Mouse (Mus musculus) adrenal gland, adult 8-10 months (tissue): ENCODE results near the gene Ttll11. TPM values are rescaled to one million over a fixed set of nuclear protein-coding genes. Genes with fewer than 3 reads are reported as not detected.

Experiments
- DNase-seq: peaks from one replicate; pipeline ENCODE4 v3.0.0; 2022
- total RNA-seq, 4 experiments: library from RNA; stranded (reverse); gene quantifications; 2 replicates each; pipeline ENCODE4 v1.2.4; 2022

Ttll11 gene
- total RNA-seq, 4 experiments from 2014 or later, result 2.6 to 5.6 (median 4.0) TPM

- no peak for DNase-seq
These were observed 259.2 kb downstream of the Ttll11 start for GRCm38 (mm10) chr2:35720550-35720949.

- peak; percentile 93 for DNase-seq
These were observed 259.6 kb downstream of the Ttll11 start for GRCm38 (mm10) chr2:35720104-35720503.

- DNase-seq, result no peak
These were observed 260.3 kb downstream of the Ttll11 start for GRCm38 (mm10) chr2:35719230-35720005.

- no peak for DNase-seq
These were observed 261.1 kb downstream of the Ttll11 start for GRCm38 (mm10) chr2:35718662-35719061.

GRCm38 (mm10) chr2:35718003-35718500 is 261.7 kb downstream of the Ttll11 start:
- DNase-seq, result no peak

GRCm38 (mm10) chr2:35716175-35716574 is 263.5 kb downstream of the Ttll11 start:
- DNase-seq, result no peak

GRCm38 (mm10) chr2:35715485-35715884 is 264.2 kb downstream of the Ttll11 start:
- DNase-seq, result no peak

DNA sequence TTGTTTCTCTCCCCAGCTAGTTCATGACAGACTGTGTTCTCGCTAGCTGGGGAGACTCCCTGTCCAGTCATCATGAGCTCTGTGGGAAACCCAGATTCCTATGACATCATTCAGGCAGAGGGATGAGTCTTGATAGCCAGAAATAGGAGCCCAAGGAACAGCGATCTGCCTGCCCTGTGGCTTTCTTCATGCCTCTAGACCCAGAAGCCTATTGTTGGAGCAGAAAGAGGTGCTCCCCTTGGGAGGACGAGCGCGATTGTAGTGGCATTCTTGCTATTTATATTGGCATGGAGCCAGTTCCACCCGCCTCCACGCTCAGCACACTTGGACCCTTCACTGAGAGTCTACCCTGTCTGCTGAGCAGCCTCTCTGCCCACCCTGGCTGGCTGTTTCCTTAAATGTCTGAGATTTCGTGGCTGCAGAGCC is 265.0 kb downstream of the Ttll11 start:
- DNase-seq, result no peak

DNA sequence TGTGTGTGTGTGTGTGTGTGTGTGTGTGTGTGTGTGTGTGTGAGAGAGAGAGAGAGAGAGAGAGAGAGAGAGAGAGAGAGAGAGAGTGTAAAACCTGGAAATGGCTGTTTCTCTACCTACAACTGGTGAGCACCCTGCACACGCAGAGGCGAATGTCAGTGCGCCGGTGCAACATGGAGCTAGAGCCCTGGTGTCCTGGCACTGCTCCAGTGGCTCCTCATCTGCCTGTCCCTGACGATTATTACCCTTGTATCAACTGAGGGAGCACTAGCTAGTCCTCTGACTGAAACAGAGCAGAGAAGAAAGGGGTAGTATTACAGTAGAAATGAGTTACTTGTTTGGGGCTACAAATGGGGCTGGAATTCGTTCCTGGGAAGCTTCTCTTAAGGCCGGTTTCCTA is 266.3 kb downstream of the Ttll11 start:
- DNase-seq, result no peak

DNA sequence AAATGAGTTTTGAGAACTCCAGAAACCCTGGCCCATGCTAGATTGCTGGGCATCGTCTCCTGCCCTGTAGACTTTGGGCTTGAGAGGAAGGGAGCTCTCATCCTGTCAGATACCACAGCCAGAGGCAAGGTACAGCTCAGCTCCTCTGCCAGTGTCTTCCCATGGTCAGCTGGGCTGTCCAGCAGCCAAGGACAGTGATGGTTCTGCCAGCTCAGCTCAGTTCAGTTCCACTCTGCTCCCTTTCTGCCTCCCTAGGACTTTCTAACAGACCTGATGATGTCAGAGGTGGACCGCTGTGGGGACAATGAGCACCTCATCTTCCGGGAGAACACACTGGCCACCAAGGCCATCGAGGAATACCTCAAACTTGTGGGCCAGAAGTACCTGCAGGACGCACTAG is 267.1 kb downstream of the Ttll11 start:
- DNase-seq, result no peak

- DNase-seq, result no peak
These were observed 276.5 kb downstream of the Ttll11 start for GRCm38 (mm10) chr2:35703241-35703640.

DNA sequence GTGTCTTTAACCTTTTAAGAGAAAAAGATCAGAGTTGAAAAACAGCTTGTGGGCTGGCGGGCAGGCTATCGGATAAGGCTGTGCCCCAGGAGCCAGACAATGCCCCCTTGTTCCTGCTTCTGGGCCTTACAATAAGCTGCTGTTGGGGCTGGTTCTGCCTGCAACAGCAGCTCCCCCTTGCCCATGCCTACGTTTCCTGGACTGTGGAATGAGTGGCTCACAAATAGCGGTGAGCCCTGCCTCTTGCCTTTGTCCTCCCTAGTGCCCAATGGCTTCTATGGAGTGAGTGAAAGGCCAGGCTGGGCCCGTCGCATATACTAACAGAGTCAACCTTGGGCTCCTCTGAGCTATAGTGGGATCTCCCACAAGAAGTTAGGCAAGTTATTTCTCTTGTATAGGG is 277.1 kb downstream of the Ttll11 start:
- no peak for DNase-seq

DNA sequence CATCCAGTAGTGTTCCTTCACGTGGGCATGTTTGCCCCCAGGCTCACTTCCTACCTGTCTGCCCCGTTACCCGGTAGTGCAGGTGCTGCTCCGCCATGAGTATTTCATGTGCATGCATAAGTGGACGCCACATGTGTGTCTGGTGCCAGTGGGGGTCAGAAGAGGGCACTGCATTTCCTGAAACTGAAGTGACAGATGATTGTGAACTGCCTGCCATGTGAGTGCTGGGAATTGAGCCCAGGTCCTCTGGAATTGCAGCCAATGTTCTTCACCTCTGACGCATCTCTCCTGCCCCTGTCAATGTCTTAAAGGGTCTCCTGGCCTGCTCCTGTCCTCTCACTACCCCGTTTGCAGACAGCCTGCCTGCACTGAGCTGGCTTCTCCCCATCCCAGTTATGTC is 277.7 kb downstream of the Ttll11 start:
- DNase-seq, result no peak

Other genes starting within 250 kb of the Ttll11 start
- 100 to 1,000 TPM; 128 to 194 (median 170) TPM for gene Ndufa8, start 69.5 kb upstream of the Ttll11 start, total RNA-seq
- gene Morn5, start 69.5 kb upstream of the Ttll11 start, total RNA-seq, result 1 to 10 TPM in 1 of 4 experiments, under 1 TPM in 3; 0.38 to 1.2 (median 0.57) TPM
- 1 to 10 TPM in 2 of 4 experiments, under 1 TPM in 2; 0.49 to 2.2 (median 1.2) TPM for gene Lhx6, start 125.5 kb upstream of the Ttll11 start, total RNA-seq
- 10 to 100 TPM; 22.1 to 29.7 (median 26.0) TPM for gene Mrrf, start 156.5 kb upstream of the Ttll11 start, total RNA-seq
- gene Rbm18, start 156.9 kb upstream of the Ttll11 start, total RNA-seq, result 10 to 100 TPM; 26.7 to 32.6 (median 29.8) TPM